Mouse (Mus musculus): ENCODE data around the gene Tgfb1i1. TPM values are rescaled to one million over a fixed set of nuclear protein-coding genes. Genes with fewer than 3 reads are reported as not detected.

The Tgfb1i1 gene
- polyA plus RNA-seq, 1 experiment from 2014 or later = 160 TPM

- H3K4me2 ChIP-seq (replicated peaks; ENCODE audit: low read depth, low read length) = no peak overlapping the region
- H3K27ac ChIP-seq (ENCODE audit: low read length) = no peak overlapping the region
- TF ChIP-seq CTCF (IDR thresholded peaks at IDR 0.05) (no peak), EP300 (IDR thresholded peaks at IDR 0.05) (no peak)
- no peak overlapping the region for H3K4me3 ChIP-seq (ENCODE audit: low read depth, low read length)
- no peaks in the 10 kb centered on the region for H3K9me3 ChIP-seq (ENCODE audit: low read length)
- no peaks in the 10 kb centered on the region for H3K27me3 ChIP-seq (replicated peaks; ENCODE audit: insufficient read depth, low read length)
- peaks cover 9% of the 10 kb centered on the region; the same call in 1 of the 2 replicates for H3K36me3 ChIP-seq (ENCODE audit: insufficient read depth, low read length)
- no peak for ATAC-seq
- DNase-seq (ENCODE audit: low spot score) = no peak
- WGBS = 95% methylated on average over 27 of the region's 27 CpGs
- H3K4me1 ChIP-seq (ENCODE audit: insufficient read depth, low read depth, low read length) = peaks cover 3% of the 10 kb centered on the region; the same call in 1 of the 2 replicates
- H3K9ac ChIP-seq (replicated peaks; ENCODE audit: low read depth) = no peak overlapping the region
These were observed 6.4 kb upstream of the Tgfb1i1 start for GRCm38 (mm10) chr7:128240131-128240784.

- TF ChIP-seq CTCF (IDR thresholded peaks at IDR 0.05) (no peak), EP300 (IDR thresholded peaks at IDR 0.05) (no peak)
- H3K9ac ChIP-seq (replicated peaks; ENCODE audit: low read depth) = no peak overlapping the region
- H3K27ac ChIP-seq (ENCODE audit: low read length) = no peak overlapping the region
- WGBS = 94% methylated on average over 16 of the region's 16 CpGs
- no peak overlapping the region for H3K4me3 ChIP-seq (ENCODE audit: low read depth, low read length)
- H3K4me1 ChIP-seq (ENCODE audit: insufficient read depth, low read depth, low read length) = no peaks in the 10 kb centered on the region; the same call in 1 of the 2 replicates
- H3K27me3 ChIP-seq (replicated peaks; ENCODE audit: insufficient read depth, low read length) = no peaks in the 10 kb centered on the region
- H3K36me3 ChIP-seq (ENCODE audit: insufficient read depth, low read length) = peaks cover 9% of the 10 kb centered on the region; the same call in 1 of the 2 replicates
- no peak overlapping the region for H3K4me2 ChIP-seq (replicated peaks; ENCODE audit: low read depth, low read length)
- H3K9me3 ChIP-seq (ENCODE audit: low read length) = no peaks in the 10 kb centered on the region
- no peak for ATAC-seq
- no peak for DNase-seq (ENCODE audit: low spot score)
These were observed 4.3 kb upstream of the Tgfb1i1 start for GRCm38 (mm10) chr7:128242331-128242730.

GRCm38 (mm10) chr7:128243921-128244320 is 2.7 kb upstream of the Tgfb1i1 start:
- peaks cover 10% of the 10 kb centered on the region for H3K36me3 ChIP-seq (ENCODE audit: insufficient read depth, low read length)
- no peak overlapping the region for H3K4me3 ChIP-seq (ENCODE audit: low read depth, low read length)
- ATAC-seq (no peak), DNase-seq (ENCODE audit: low spot score) (no peak)
- TF ChIP-seq CTCF (IDR thresholded peaks at IDR 0.05) = no peak
- no peak for TF ChIP-seq EP300 (IDR thresholded peaks at IDR 0.05)
- no peaks in the 10 kb centered on the region for H3K9me3 ChIP-seq (ENCODE audit: low read length)
- no peaks in the 10 kb centered on the region for H3K27me3 ChIP-seq (replicated peaks; ENCODE audit: insufficient read depth, low read length)
- H3K9ac ChIP-seq (replicated peaks; ENCODE audit: low read depth) = no peak overlapping the region
- peaks cover 6% of the 10 kb centered on the region; the same call in 1 of the 2 replicates for H3K4me1 ChIP-seq (ENCODE audit: insufficient read depth, low read depth, low read length)
- H3K27ac ChIP-seq (ENCODE audit: low read length) = no peak overlapping the region
- H3K4me2 ChIP-seq (replicated peaks; ENCODE audit: low read depth, low read length) = no peak overlapping the region
- 77% methylated on average over 10 of the region's 10 CpGs for WGBS

GRCm38 (mm10) chr7:128244410-128245025 is 2.1 kb upstream of the Tgfb1i1 start:
- H3K9me3 ChIP-seq (ENCODE audit: low read length) = no peaks in the 10 kb centered on the region
- no peak for ATAC-seq
- no peak for TF ChIP-seq EP300 (IDR thresholded peaks at IDR 0.05)
- no peak for TF ChIP-seq CTCF (IDR thresholded peaks at IDR 0.05)
- H3K27me3 ChIP-seq (replicated peaks; ENCODE audit: insufficient read depth, low read length) = no peaks in the 10 kb centered on the region
- no peak overlapping the region for H3K9ac ChIP-seq (replicated peaks; ENCODE audit: low read depth)
- 92% methylated on average over 18 of the region's 18 CpGs for WGBS
- no peak overlapping the region for H3K4me3 ChIP-seq (ENCODE audit: low read depth, low read length)
- no peak overlapping the region for H3K27ac ChIP-seq (ENCODE audit: low read length)
- peaks cover 15% of the 10 kb centered on the region for H3K36me3 ChIP-seq (ENCODE audit: insufficient read depth, low read length)
- H3K4me1 ChIP-seq (ENCODE audit: insufficient read depth, low read depth, low read length) = peaks cover 6% of the 10 kb centered on the region; the same call in 1 of the 2 replicates
- no peak for DNase-seq (ENCODE audit: low spot score)
- H3K4me2 ChIP-seq (replicated peaks; ENCODE audit: low read depth, low read length) = no peak overlapping the region

GRCm38 (mm10) chr7:128245547-128245946 is 1.1 kb upstream of the Tgfb1i1 start:
- no peak for TF ChIP-seq EP300 (IDR thresholded peaks at IDR 0.05)
- no peak for TF ChIP-seq CTCF (IDR thresholded peaks at IDR 0.05)
- Histone ChIP-seq H3K27ac (ENCODE audit: low read length) (peak overlapping the region; percentile 91), H3K9me3 (ENCODE audit: low read length) (no peaks in the 10 kb centered on the region), H3K4me1 (ENCODE audit: insufficient read depth, low read depth, low read length) (peaks cover 6% of the 10 kb centered on the region; the same call in 1 of the 2 replicates), H3K27me3 (replicated peaks; ENCODE audit: insufficient read depth, low read length) (no peaks in the 10 kb centered on the region), H3K9ac (replicated peaks; ENCODE audit: low read depth) (no peak overlapping the region), H3K4me3 (ENCODE audit: low read depth, low read length) (no peak overlapping the region), H3K36me3 (ENCODE audit: insufficient read depth, low read length) (peaks cover 15% of the 10 kb centered on the region; the same call in 1 of the 2 replicates), H3K4me2 (replicated peaks; ENCODE audit: low read depth, low read length) (no peak overlapping the region; the same call in 1 of the 2 replicates)
- whole genome bisulfite sequencing = 88% methylated on average over 4 of the region's 4 CpGs
- ATAC-seq = no peak
- DNase-seq (ENCODE audit: low spot score) = no peak

GRCm38 (mm10) chr7:128247443-128247842 is 831 bp downstream of the Tgfb1i1 start:
- 0 out of 2 replicates have a peak, but pooled peaks have one; percentile 27 for TF ChIP-seq EP300 (IDR thresholded peaks at IDR 0.05)
- peak; percentile 83 for TF ChIP-seq CTCF (IDR thresholded peaks at IDR 0.05)
- Histone ChIP-seq H3K9me3 (ENCODE audit: low read length) (no peaks in the 10 kb centered on the region), H3K4me2 (replicated peaks; ENCODE audit: low read depth, low read length) (peak overlapping the region; percentile 66), H3K27me3 (replicated peaks; ENCODE audit: insufficient read depth, low read length) (no peaks in the 10 kb centered on the region), H3K9ac (replicated peaks; ENCODE audit: low read depth) (peak overlapping the region; percentile 75), H3K4me3 (ENCODE audit: low read depth, low read length) (peak overlapping the region; percentile 57), H3K27ac (ENCODE audit: low read length) (peak overlapping the region; percentile 91), H3K36me3 (ENCODE audit: insufficient read depth, low read length) (peaks cover 10% of the 10 kb centered on the region; the same call in 1 of the 2 replicates), H3K4me1 (ENCODE audit: insufficient read depth, low read depth, low read length) (peaks cover 6% of the 10 kb centered on the region; the same call in 1 of the 2 replicates)
- DNase-seq (ENCODE audit: low spot score) (peak; percentile 97), ATAC-seq (peak; percentile 83)
- WGBS = under 1% methylated on average over 13 of the region's 13 CpGs

All from lung, postnatal 0 days (tissue).